Mouse (Mus musculus): ENCODE measurements around the gene Olfr1240.

- no peak for TF ChIP-seq POLR2A (IDR thresholded peaks at IDR 0.05; ENCODE audit: control insufficient read depth, extremely low read depth, insufficient read depth, low read length, poor library complexity)
- TF ChIP-seq CTCF (IDR thresholded peaks at IDR 0.05; ENCODE audit: borderline replicate concordance, control insufficient read depth, extremely low read depth, insufficient read depth, low read length, poor library complexity) = no peak
Measured at GRCm38 (mm10) chr2:89420307-89420706, 22.5 kb downstream of the Olfr1240 start, which contains the start of gene Olfr1239.

Data from thymus, adult 2 months (tissue).